Mouse (Mus musculus): ENCODE results near the gene Eif2b3.

GRCm38 (mm10) chr4:116987122-116987456, 32.1 kb upstream of the Eif2b3 start:
- TF ChIP-seq POLR2A (IDR thresholded peaks at IDR 0.05; ENCODE audit: borderline replicate concordance, control insufficient read depth, low read depth, low read length) (no peak), CTCF (IDR thresholded peaks at IDR 0.05; ENCODE audit: control insufficient read depth, insufficient read depth, low read length) (no peak)
